In genomic region chr12:40498250-40498671, GRCm38 (mm10) we compare ENCODE assay signal across 15 mouse cellular contexts. TPM values are rescaled to one million over a fixed set of nuclear protein-coding genes. Genes with fewer than 3 reads are reported as not detected.
DNase-seq lines count a peak whose midpoint lies in the region; ATAC-seq and TF ChIP-seq lines count a peak whose summit lies in the region.
"Had no signal": no experiment of that assay in that cellular context is flagged by ENCODE, and none has a peak within 500 bp of the region (broad histone marks: within the 10 kb centered on the region; RNA-seq: fewer than 3 reads in every experiment).

No protein-coding gene starts in this region.

- H3K4me3 ChIP-seq in forebrain, embryonic 15.5 days = no peak overlapping the region
- no peak overlapping the region for H3K4me3 ChIP-seq in forebrain, embryonic 12.5 days (replicated peaks)
- H3K4me3 ChIP-seq in left cerebral cortex, adult 2 months = no peak overlapping the region
- H3K4me3 ChIP-seq in neural tube, embryonic 13.5 days = no peak overlapping the region
- H3K4me3 ChIP-seq: limb, embryonic 15.5 days; megakaryocyte, embryonic 14.5 days; stomach, embryonic 15.5 days had no signal

- WGBS in forebrain, embryonic 15.5 days = 64% methylated on average over 7 of the region's 7 CpGs
- WGBS in forebrain, embryonic 12.5 days = 86% methylated on average over 7 of the region's 7 CpGs
- 47% methylated on average over 7 of the region's 7 CpGs for WGBS in neural tube, embryonic 13.5 days

- H3K27ac ChIP-seq in forebrain, embryonic 15.5 days (replicated peaks) = no peak overlapping the region
- no peak overlapping the region for H3K27ac ChIP-seq in forebrain, embryonic 12.5 days
- H3K27ac ChIP-seq in left cerebral cortex, adult 2 months = no peak overlapping the region; the same call in 1 of the 2 replicates
- peak overlapping the region; percentile 63 for H3K27ac ChIP-seq in neural tube, embryonic 13.5 days (replicated peaks)
- H3K27ac ChIP-seq: limb, embryonic 15.5 days; stomach, embryonic 15.5 days had no signal

- H3K36me3 ChIP-seq in forebrain, embryonic 15.5 days = no peaks in the 10 kb centered on the region
- H3K36me3 ChIP-seq in forebrain, embryonic 12.5 days (replicated peaks) = no peaks in the 10 kb centered on the region
- no peaks in the 10 kb centered on the region for H3K36me3 ChIP-seq in neural tube, embryonic 13.5 days
- H3K36me3 ChIP-seq: limb, embryonic 15.5 days; stomach, embryonic 15.5 days had no signal

- H3K4me1 ChIP-seq in forebrain, embryonic 15.5 days = peaks cover 18% of the 10 kb centered on the region
- peaks cover 9% of the 10 kb centered on the region; the same call in 1 of the 2 replicates for H3K4me1 ChIP-seq in forebrain, embryonic 12.5 days
- H3K4me1 ChIP-seq in neural tube, embryonic 13.5 days (replicated peaks) = peaks cover 41% of the 10 kb centered on the region
- H3K4me1 ChIP-seq: megakaryocyte, embryonic 14.5 days had no signal

- H3K9me3 ChIP-seq in forebrain, embryonic 15.5 days = no peaks in the 10 kb centered on the region
- no peaks in the 10 kb centered on the region for H3K9me3 ChIP-seq in forebrain, embryonic 12.5 days
- H3K9me3 ChIP-seq in neural tube, embryonic 13.5 days = no peaks in the 10 kb centered on the region
- H3K9me3 ChIP-seq: limb, embryonic 15.5 days; stomach, embryonic 15.5 days had no signal

- TF ChIP-seq CTCF in left cerebral cortex, adult 2 months (IDR thresholded peaks at IDR 0.05) = no peak

- H3K4me2 ChIP-seq in forebrain, embryonic 15.5 days (replicated peaks) = no peak overlapping the region
- no peak overlapping the region for H3K4me2 ChIP-seq in forebrain, embryonic 12.5 days
- H3K4me2 ChIP-seq in neural tube, embryonic 13.5 days = no peak overlapping the region
- H3K4me2 ChIP-seq: limb, embryonic 15.5 days; stomach, embryonic 15.5 days had no signal

- peak; percentile 51; the same call in 1 of the 2 replicates for ATAC-seq in forebrain, embryonic 15.5 days (replicated peaks)
- no peak for ATAC-seq in forebrain, embryonic 12.5 days (ENCODE audit: low FRiP score)
- peak; percentile 84 for ATAC-seq in neural tube, embryonic 13.5 days (ENCODE audit: low read depth)
- ATAC-seq: Patski had no signal

- H3K27me3 ChIP-seq in forebrain, embryonic 15.5 days = no peaks in the 10 kb centered on the region
- no peaks in the 10 kb centered on the region for H3K27me3 ChIP-seq in forebrain, embryonic 12.5 days
- H3K27me3 ChIP-seq in neural tube, embryonic 13.5 days = no peaks in the 10 kb centered on the region
- H3K27me3 ChIP-seq: limb, embryonic 15.5 days; Patski; stomach, embryonic 15.5 days had no signal

- intact Hi-C loops in left cerebral cortex, postnatal 4 days (cut with DNase I) = no loop called here
- intact Hi-C loops in left cerebral cortex, adult 2 months (cut with DNase I) = no loop called here

- peak; percentile 24 for DNase-seq in left cerebral cortex, postnatal 4 days
- no peak for DNase-seq in left cerebral cortex, adult 2 months (ENCODE audit: extremely low spot score in 1 of 2, low spot score in 2 of 2)
- DNase-seq in cerebellum, adult 8-10 months = peak; percentile 51
- no peak for DNase-seq in frontal cortex, adult 2 months (ENCODE audit: extremely low spot score in 1 of 2, low spot score in 1 of 2)
- DNase-seq in adrenal gland, postnatal 10 days = no peak
- DNase-seq: embryo, embryonic 11 days; thymus, postnatal 14 days had no signal

- H3K9ac ChIP-seq in forebrain, embryonic 15.5 days (replicated peaks) = no peak overlapping the region
- no peak overlapping the region for H3K9ac ChIP-seq in forebrain, embryonic 12.5 days
- H3K9ac ChIP-seq in neural tube, embryonic 13.5 days = no peak overlapping the region
- H3K9ac ChIP-seq: limb, embryonic 15.5 days; lung, embryonic 14.5 days; stomach, embryonic 15.5 days had no signal

RNA-seq across cellular contexts. Expression of gene Dock4, which starts 52.5 kb away (rescaled TPM):
- polyA plus RNA-seq in forebrain, embryonic 15.5 days (2015; fragmentation: Nextera tagmentation; extraction: Ambion mirVana) = 30.1 and 31.9 TPM in 2 replicates
- 25.9 and 32.7 TPM in 2 replicates for polyA plus RNA-seq in forebrain, embryonic 12.5 days (2016; fragmentation: Nextera tagmentation; extraction: Ambion mirVana)
- 10 to 100 TPM; 61.4 to 62.9 TPM for total RNA-seq in left cerebral cortex, postnatal 4 days (2021)
- 100 to 1,000 TPM in 1 of 2 experiments, 10 to 100 TPM in 1; 97.3 to 104 TPM for total RNA-seq in left cerebral cortex, adult 2 months (2021)
- 31.4 and 31.8 TPM in 2 replicates for polyA plus RNA-seq in neural tube, embryonic 13.5 days (2015; fragmentation: Nextera tagmentation; extraction: Ambion mirVana)
- polyA plus RNA-seq in frontal cortex, adult 2 months (2012; rRNA removed) = 26.9 and 28.8 TPM in 2 replicates
- total RNA-seq in adrenal gland, postnatal 10 days (2021) = 10 to 100 TPM; 16.2 to 28.5 TPM

RNA-seq across cellular contexts. Expression of gene Zfp277, which starts 52.6 kb away (rescaled TPM):
- 26.9 and 27.5 TPM in 2 replicates for polyA plus RNA-seq in forebrain, embryonic 15.5 days (2015; fragmentation: Nextera tagmentation; extraction: Ambion mirVana)
- 29.7 and 29.8 TPM in 2 replicates for polyA plus RNA-seq in forebrain, embryonic 12.5 days (2016; fragmentation: Nextera tagmentation; extraction: Ambion mirVana)
- total RNA-seq in left cerebral cortex, postnatal 4 days (2021) = 10 to 100 TPM; 21.4 to 23.6 TPM
- 10 to 100 TPM; 18.7 to 19.6 TPM for total RNA-seq in left cerebral cortex, adult 2 months (2021)
- polyA plus RNA-seq in neural tube, embryonic 13.5 days (2015; fragmentation: Nextera tagmentation; extraction: Ambion mirVana) = 29.1 and 31.0 TPM in 2 replicates
- 17.0 and 17.3 TPM in 2 replicates for polyA plus RNA-seq in frontal cortex, adult 2 months (2012; rRNA removed)
- total RNA-seq in adrenal gland, postnatal 10 days (2021) = 10 to 100 TPM; 17.1 to 21.5 TPM

Comparison
In these comparisons a context has a peak if more than half of its experiments do, and no peak if none do; other contexts are left out.
1. DNase-seq: peak in left cerebral cortex, postnatal 4 days (single experiment) and cerebellum, adult 8-10 months (single experiment); none in left cerebral cortex, adult 2 months (0 of 2), frontal cortex, adult 2 months (0 of 2) and adrenal gland, postnatal 10 days (single experiment).